Mouse (Mus musculus) limb, embryonic 14.5 days (tissue): ENCODE data around the gene Psma6. TPM values are rescaled to one million over a fixed set of nuclear protein-coding genes. Genes with fewer than 3 reads are reported as not detected.
A peak's percentile ranks its signal among the peaks of the same experiment; 100 is the strongest.
"Not testable (repeated sequence)": the region's sequence is repeated elsewhere in the genome, so short reads cannot be mapped to it uniquely, and the experiment has no call there.

Experiments used
- ATAC-seq: fragments of 200-750 bp; cut with Nextera tagmentation; 2 replicates; pipeline ENCODE4 v1.8.0; 2017; ENCODE audit warnings: low read depth, moderate number of reproducible peaks, moderate TSS enrichment; ENCODE audit not compliant: low FRiP score
- DNase-seq: peaks from one replicate; pipeline ENCODE4 v3.0.0-alpha.2; 2015; ENCODE audit warnings: low spot score
- H3K27ac ChIP-seq: fragments of 300-500 bp; sonication (generic); replicated peaks from 2 replicates; pipeline ENCODE4 v1.5.1; 2014; ENCODE audit warnings: low read depth, mild to moderate bottlenecking, low read length, moderate library complexity, mixed read lengths
- H3K27me3 ChIP-seq: fragments of 300-500 bp; sonication (generic); 2 replicates; pipeline ENCODE4 v1.6.1; 2014; ENCODE audit warnings: low read length, mixed read lengths; ENCODE audit not compliant: control insufficient read depth, insufficient read depth
- H3K36me3 ChIP-seq: fragments of 300-500 bp; sonication (generic); 2 replicates; pipeline ENCODE4 v1.6.1; 2014; ENCODE audit warnings: mild to moderate bottlenecking, low read length, moderate library complexity, mixed read lengths; ENCODE audit not compliant: control insufficient read depth, insufficient read depth
- H3K4me1 ChIP-seq: fragments of 300-500 bp; sonication (generic); 2 replicates; pipeline ENCODE4 v1.6.1; 2014; ENCODE audit warnings: antibody characterized with exemption, low read length, mixed read lengths; ENCODE audit not compliant: control insufficient read depth, insufficient read depth
- H3K4me2 ChIP-seq: fragments of 300-500 bp; sonication (generic); replicated peaks from 2 replicates; pipeline ENCODE4 v1.6.1; 2014; ENCODE audit warnings: low read depth, mild to moderate bottlenecking, low read length, moderate library complexity; ENCODE audit not compliant: severe bottlenecking
- H3K4me3 ChIP-seq: fragments of 300-500 bp; sonication (generic); replicated peaks from 2 replicates; pipeline ENCODE4 v1.5.1; 2014; ENCODE audit warnings: low read length
- H3K9ac ChIP-seq: fragments of 300-500 bp; sonication (generic); 2 replicates; pipeline ENCODE4 v1.6.1; 2014; ENCODE audit warnings: mild to moderate bottlenecking, low read depth, low read length, moderate library complexity; ENCODE audit not compliant: severe bottlenecking
- H3K9me3 ChIP-seq: fragments of 300-500 bp; sonication (generic); 2 replicates; pipeline ENCODE4 v1.6.1; 2016; ENCODE audit warnings: low read length; ENCODE audit not compliant: control insufficient read depth
- POLR2A ChIP-seq: fragments of 200-500 bp; IDR thresholded peaks from 2 replicates; pipeline ENCODE4 v1.8.0; 2012; ENCODE audit warnings: inconsistent platforms, mild to moderate bottlenecking, moderate library complexity, borderline replicate concordance; ENCODE audit not compliant: insufficient read depth, insufficient read length; ENCODE audit errors: extremely low read depth
- WGBS: fragments of 180-500 bp; shearing (Covaris S2); extraction: QIAGEN DNeasy Blood & Tissue Kit; methylation state at CpG from one replicate; pipeline ENCODE4 v1.1.7; 2014; 5-methylcytosine and 5-hydroxymethylcytosine counted together
- polyA plus RNA-seq, 2 experiments: library from polyadenylated mRNA; depleted of rRNA in 1 of 2; stranded (reverse) in 1 of 2; unstranded in 1 of 2; fragments of >200 nt; fragmentation: Nextera tagmentation in 1 of 2; extraction: Ambion mirVana in 1 of 2; gene quantifications; 2 replicates each; pipeline versions ENCODE4 v1.2.1 to v1.2.3; 2012 to 2014

Psma6 gene
- polyA plus RNA-seq, 2 experiments, result 167 to 425 TPM

- DNase-seq, result no peak
- Histone ChIP-seq H3K4me3 (no peak overlapping the region), H3K27me3 (no peaks in the 10 kb centered on the region), H3K9ac (no peak overlapping the region), H3K4me1 (peaks cover 4% of the 10 kb centered on the region), H3K36me3 (no peaks in the 10 kb centered on the region), H3K27ac (no peak overlapping the region), H3K4me2 (no peak overlapping the region), H3K9me3 (no peaks in the 10 kb centered on the region)
- no peak for TF ChIP-seq POLR2A
- no peak for ATAC-seq
- WGBS, result 83% methylated on average over 11 of the region's 11 CpGs
Observed at GRCm38 (mm10) chr12:55392733-55393577, 8.9 kb downstream of the Psma6 start.

GRCm38 (mm10) chr12:55395601-55396000 is 11.6 kb downstream of the Psma6 start:
- not testable (repeated sequence) for H3K4me2 ChIP-seq, H3K9me3 ChIP-seq, H3K27ac ChIP-seq, H3K4me3 ChIP-seq, H3K36me3 ChIP-seq, DNase-seq, H3K9ac ChIP-seq, H3K27me3 ChIP-seq, ATAC-seq
- peaks cover 13% of the 10 kb centered on the region for H3K4me1 ChIP-seq
- WGBS, result 91% methylated on average over 14 of the region's 14 CpGs

- peaks cover 13% of the 10 kb centered on the region for H3K4me1 ChIP-seq
- 94% methylated on average over 4 of the region's 4 CpGs for WGBS
- TF ChIP-seq POLR2A, result no peak
- no peak overlapping the region for H3K9ac ChIP-seq
- no peak for DNase-seq
- H3K4me3 ChIP-seq, result no peak overlapping the region
- no peaks in the 10 kb centered on the region for H3K9me3 ChIP-seq
- no peak overlapping the region for H3K27ac ChIP-seq
- no peak for ATAC-seq
- H3K27me3 ChIP-seq, result no peaks in the 10 kb centered on the region
- H3K4me2 ChIP-seq, result no peak overlapping the region
- no peaks in the 10 kb centered on the region for H3K36me3 ChIP-seq
Observed at GRCm38 (mm10) chr12:55396536-55396935, 12.5 kb downstream of the Psma6 start.

- H3K9me3 ChIP-seq, result no peaks in the 10 kb centered on the region
Observed at GRCm38 (mm10) chr12:55397544-55398239, 13.7 kb downstream of the Psma6 start.

GRCm38 (mm10) chr12:55398240-55399127 is 14.5 kb downstream of the Psma6 start:
- no peaks in the 10 kb centered on the region for H3K27me3 ChIP-seq
- DNase-seq (peak; percentile 95), ATAC-seq (peak; percentile 99)
- peaks cover 13% of the 10 kb centered on the region for H3K4me1 ChIP-seq
- H3K27ac ChIP-seq, result peak overlapping the region; percentile 92
- peak overlapping the region; percentile 76 for H3K9ac ChIP-seq
- H3K4me2 ChIP-seq, result peak overlapping the region; percentile 88
- H3K36me3 ChIP-seq, result no peaks in the 10 kb centered on the region
- H3K9me3 ChIP-seq, result no peaks in the 10 kb centered on the region
- H3K4me3 ChIP-seq, result peak overlapping the region; percentile 61
- TF ChIP-seq POLR2A, result peak; percentile 98
- WGBS, result under 1% methylated on average over 51 of the region's 51 CpGs

More at GRCm38 (mm10) chr12:55397544-55398239, 13.7 kb downstream of the Psma6 start:
- Histone ChIP-seq H3K4me2 (peak overlapping the region; percentile 62), H3K9ac (peak overlapping the region; percentile 76), H3K4me3 (peak overlapping the region; percentile 61), H3K27ac (peak overlapping the region; percentile 92), H3K27me3 (no peaks in the 10 kb centered on the region), H3K4me1 (peaks cover 13% of the 10 kb centered on the region), H3K36me3 (no peaks in the 10 kb centered on the region)
- ATAC-seq, result no peak
- WGBS, result 73% methylated on average over 9 of the region's 9 CpGs
- DNase-seq, result no peak
- no peak for TF ChIP-seq POLR2A
